Mouse (Mus musculus) left cerebral cortex, postnatal 25 days (tissue): Measurements from ENCODE around the gene Prl8a9. TPM values are rescaled to one million over a fixed set of nuclear protein-coding genes. Genes with fewer than 3 reads are reported as not detected.

Experiments
- DNase-seq, 2 experiments: peaks; one replicate each; pipeline ENCODE4 v3.0.0; 2022; ENCODE audit warnings: low spot score in 2 of 2, mixed read lengths in 1 of 2
- intact Hi-C: fragments of 180-260 bp; cut with DNase I; formaldehyde crosslinking; loops from one replicate; pipeline ENCODE4 v1.15.1; 2025
- total RNA-seq, 2 experiments: library from RNA; stranded (reverse); gene quantifications; 2 replicates each; pipeline ENCODE4 v1.2.3; 2021

Gene Prl8a9
- not detected for total RNA-seq

- intact Hi-C loops, result no loop called here
- no peak for DNase-seq
These were observed at the start of gene Prl8a9 for GRCm38 (mm10) chr13:27564506-27564905. Prl8a9 (minus strand) TSS chr13:27564606.

GRCm38 (mm10) chr13:27610482-27610881 is 46.1 kb upstream of the Prl8a9 start, which contains the start of gene Prl7b1:
Prl7b1 (minus strand) TSS chr13:27610582.
- DNase-seq, result no peak
- intact Hi-C loops, result no loop called here

GRCm38 (mm10) chr13:27582071-27582470 is 17.7 kb upstream of the Prl8a9 start, which contains the start of gene Prl8a1:
Prl8a1 (minus strand) TSS chr13:27582171.
- intact Hi-C loops, result no loop called here
- no peak for DNase-seq

GRCm38 (mm10) chr13:27553336-27553735 is 11.1 kb downstream of the Prl8a9 start:
- intact Hi-C loops, result no loop called here

GRCm38 (mm10) chr13:27523156-27523555 is 41.2 kb downstream of the Prl8a9 start:
- intact Hi-C loops, result no loop called here
- no peak for DNase-seq

More at GRCm38 (mm10) chr13:27553336-27553735, 11.1 kb downstream of the Prl8a9 start:
- no peak for DNase-seq

GRCm38 (mm10) chr13:27513117-27513516 is 51.3 kb downstream of the Prl8a9 start, which contains the start of gene Prl8a8:
Prl8a8 (minus strand) TSS chr13:27513217.
- intact Hi-C loops, result no loop called here
- no peak for DNase-seq

Other genes with a start within 250 kb of the Prl8a9 start
- not detected for gene Prl8a2, start 218.9 kb downstream of the Prl8a9 start, total RNA-seq
- not detected for gene Prl2b1, start 173.8 kb downstream of the Prl8a9 start, total RNA-seq
- gene Prl8a6, start 125.9 kb downstream of the Prl8a9 start, total RNA-seq, result not detected
- gene Prl8a8, start 51.4 kb downstream of the Prl8a9 start, total RNA-seq, result not detected
- gene Prl8a1, start 17.6 kb upstream of the Prl8a9 start, total RNA-seq, result not detected
- gene Prl7b1, start 46.0 kb upstream of the Prl8a9 start, total RNA-seq, result not detected
- not detected for gene Prl7a1, start 77.9 kb upstream of the Prl8a9 start, total RNA-seq
- not detected for gene Prl7a2, start 103.4 kb upstream of the Prl8a9 start, total RNA-seq
- not detected for gene Prl7d1, start 152.1 kb upstream of the Prl8a9 start, total RNA-seq
- gene Prl7c1, start 216.2 kb upstream of the Prl8a9 start, total RNA-seq, result not detected
- not detected for gene Prl2a1, start 237.0 kb upstream of the Prl8a9 start, total RNA-seq